Mouse (Mus musculus) kidney, embryonic 14.5 days (tissue): ENCODE results near the gene Mbtd1. TPM values are rescaled to one million over a fixed set of nuclear protein-coding genes. Genes with fewer than 3 reads are reported as not detected.

Experiments used
- ATAC-seq: fragments of 200-750 bp; cut with Nextera tagmentation; 2 replicates; pipeline ENCODE4 v1.8.0; 2017; ENCODE audit warnings: moderate number of reproducible peaks, mild to moderate bottlenecking, moderate TSS enrichment, moderate library complexity; ENCODE audit not compliant: low FRiP score, low TSS enrichment
- H3K27ac ChIP-seq: fragments of 300-500 bp; sonication (generic); 2 replicates; pipeline ENCODE4 v1.5.1; 2014; ENCODE audit warnings: low read depth, mild to moderate bottlenecking, low read length, moderate library complexity, mixed read lengths
- H3K27me3 ChIP-seq: fragments of 300-500 bp; sonication (generic); 2 replicates; pipeline ENCODE4 v1.6.1; 2014; ENCODE audit warnings: mild to moderate bottlenecking, low read length; ENCODE audit not compliant: control insufficient read depth, insufficient read depth
- H3K36me3 ChIP-seq: fragments of 300-500 bp; sonication (generic); 2 replicates; pipeline ENCODE4 v1.6.1; 2014; ENCODE audit warnings: low read length, mixed read lengths; ENCODE audit not compliant: control insufficient read depth, insufficient read depth
- H3K4me1 ChIP-seq: fragments of 300-500 bp; sonication (generic); 2 replicates; pipeline ENCODE4 v1.6.1; 2014; ENCODE audit warnings: low read length, mixed read lengths; ENCODE audit not compliant: control insufficient read depth, insufficient read depth
- H3K4me2 ChIP-seq: fragments of 300-500 bp; sonication (generic); replicated peaks from 2 replicates; pipeline ENCODE4 v1.6.1; 2014; ENCODE audit warnings: low read depth, mild to moderate bottlenecking, low read length
- H3K4me3 ChIP-seq: fragments of 300-500 bp; sonication (generic); 2 replicates; pipeline ENCODE4 v1.5.1; 2014; ENCODE audit warnings: mild to moderate bottlenecking, low read length
- H3K9ac ChIP-seq: fragments of 300-500 bp; sonication (generic); 2 replicates; pipeline ENCODE4 v1.6.1; 2014; ENCODE audit warnings: low read depth, mild to moderate bottlenecking, low read length, moderate library complexity
- H3K9me3 ChIP-seq: fragments of 300-500 bp; sonication (generic); 2 replicates; pipeline ENCODE4 v1.6.1; 2016; ENCODE audit warnings: low read length; ENCODE audit not compliant: control insufficient read depth
- WGBS: fragments of 180-500 bp; shearing (Covaris S2); extraction: QIAGEN DNeasy Blood & Tissue Kit; methylation state at CpG from one replicate; pipeline ENCODE4 v1.1.7; 2014; 5-methylcytosine and 5-hydroxymethylcytosine counted together
- polyA plus RNA-seq: library from polyadenylated mRNA; unstranded; fragments of >200 nt; fragmentation: Nextera tagmentation; extraction: Ambion mirVana; gene quantifications from 2 replicates; pipeline ENCODE4 v1.2.1, GENCODE M21; 2014

Mbtd1 gene
- polyA plus RNA-seq, 1 experiment from 2014 or later: 28.5 TPM

- H3K27ac ChIP-seq: no peak overlapping the region
- H3K9ac ChIP-seq: peak overlapping the region; percentile 94; the same call in 1 of the 2 replicates
- H3K27me3 ChIP-seq: no peaks in the 10 kb centered on the region
- ATAC-seq: no peak
- no peaks in the 10 kb centered on the region for H3K9me3 ChIP-seq
- 79% methylated on average over 4 of the region's 4 CpGs for WGBS
- peaks cover 27% of the 10 kb centered on the region for H3K36me3 ChIP-seq
- peak overlapping the region; percentile 47 for H3K4me2 ChIP-seq
- H3K4me1 ChIP-seq: peaks cover 17% of the 10 kb centered on the region
- H3K4me3 ChIP-seq: peak overlapping the region; percentile 99; the same call in 1 of the 2 replicates
Measured at GRCm38 (mm10) chr11:93884068-93884467, 1.6 kb upstream of the Mbtd1 start.

DNA sequence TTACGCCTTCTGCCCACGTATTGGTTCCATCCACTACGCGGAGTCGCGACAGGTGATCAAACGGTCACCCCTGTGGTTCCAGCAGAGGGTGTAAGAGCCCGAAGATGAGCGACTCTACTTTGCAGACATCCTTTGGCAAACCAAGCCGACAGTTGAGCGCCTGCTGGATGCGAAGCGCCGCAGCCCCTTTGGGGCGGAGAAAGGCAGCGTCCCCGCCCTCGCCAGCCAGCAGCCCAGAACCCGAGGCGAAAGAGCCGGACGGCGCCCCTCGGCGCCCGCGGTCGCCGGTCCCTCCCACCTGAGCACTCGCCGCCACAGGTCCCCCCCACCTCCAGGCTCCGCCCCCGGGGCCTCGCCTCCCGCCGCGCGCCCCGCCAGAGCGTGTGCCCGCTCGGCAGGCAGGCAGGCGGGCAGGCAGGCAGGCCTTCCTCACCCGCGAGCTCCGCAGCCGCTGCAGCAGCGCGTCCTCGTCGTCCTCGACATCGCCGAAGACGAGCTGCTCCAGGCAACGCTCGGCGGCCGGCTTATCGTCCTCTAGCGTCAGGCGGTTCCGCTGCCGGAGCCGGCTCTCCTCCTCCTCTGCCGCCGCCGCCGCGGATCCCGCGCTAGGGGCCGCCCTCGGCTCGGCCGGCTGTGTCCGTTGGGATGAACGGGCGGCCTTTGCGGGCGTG lies 616 bp upstream of the Mbtd1 start:
- Histone ChIP-seq H3K9ac (peak overlapping the region; percentile 94), H3K27ac (peak overlapping the region; percentile 87), H3K36me3 (peaks cover 18% of the 10 kb centered on the region), H3K4me2 (peak overlapping the region; percentile 47), H3K4me3 (peak overlapping the region; percentile 99), H3K27me3 (no peaks in the 10 kb centered on the region), H3K9me3 (no peaks in the 10 kb centered on the region), H3K4me1 (peaks cover 17% of the 10 kb centered on the region)
- WGBS: under 1% methylated on average over 66 of the region's 81 CpGs
- ATAC-seq: peak; percentile 65

DNA sequence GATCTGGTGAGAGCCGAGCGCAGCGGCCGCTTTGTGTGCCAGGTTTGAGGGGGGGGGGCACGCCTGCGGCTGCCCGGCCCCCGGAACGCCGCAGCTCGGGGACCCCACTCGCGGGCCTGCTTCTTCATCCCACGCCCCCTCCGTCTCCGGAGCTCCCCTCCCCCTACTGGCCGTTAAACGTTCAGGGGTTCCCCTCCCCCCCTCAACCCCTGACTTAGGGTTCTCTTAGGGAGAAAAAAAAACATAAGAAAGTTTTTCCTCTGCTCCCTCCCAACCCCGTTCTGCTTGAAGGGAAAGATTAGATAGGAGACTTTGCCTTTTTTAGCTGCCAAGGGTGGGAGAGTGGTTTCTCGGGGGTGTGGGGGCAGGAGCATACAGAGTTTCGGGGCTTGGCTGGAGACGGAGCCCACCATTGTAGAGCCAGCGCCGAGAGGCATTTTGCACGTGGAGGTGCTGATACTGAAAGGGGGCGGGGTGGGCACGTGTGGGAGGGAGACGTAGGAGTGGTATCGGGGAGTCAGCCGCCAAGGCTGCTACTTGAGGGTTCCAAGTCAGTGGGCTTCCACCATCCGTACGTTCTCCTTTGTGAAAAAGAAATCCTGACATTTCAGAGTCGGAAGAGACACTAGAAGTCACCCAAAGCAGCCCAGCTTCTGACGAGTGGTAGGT lies 893 bp downstream of the Mbtd1 start:
- no peak for ATAC-seq
- H3K9me3 ChIP-seq: no peaks in the 10 kb centered on the region
- peaks cover 17% of the 10 kb centered on the region for H3K4me1 ChIP-seq
- no peaks in the 10 kb centered on the region for H3K27me3 ChIP-seq
- H3K4me3 ChIP-seq: peak overlapping the region; percentile 99
- peak overlapping the region; percentile 87 for H3K27ac ChIP-seq
- H3K36me3 ChIP-seq: peaks cover 10% of the 10 kb centered on the region
- H3K4me2 ChIP-seq: peak overlapping the region; percentile 60
- WGBS: under 1% methylated on average over 32 of the region's 34 CpGs
- peak overlapping the region; percentile 94 for H3K9ac ChIP-seq

- peaks cover 8% of the 10 kb centered on the region for H3K36me3 ChIP-seq
- H3K9ac ChIP-seq: peak overlapping the region; percentile 94
- H3K4me3 ChIP-seq: peak overlapping the region; percentile 99
- peaks cover 17% of the 10 kb centered on the region for H3K4me1 ChIP-seq
- peak overlapping the region; percentile 60 for H3K4me2 ChIP-seq
- no peaks in the 10 kb centered on the region for H3K27me3 ChIP-seq
- 4% methylated on average over 4 of the region's 4 CpGs for WGBS
- no peak overlapping the region; the same call in 1 of the 2 replicates for H3K27ac ChIP-seq
- H3K9me3 ChIP-seq: no peaks in the 10 kb centered on the region
- no peak for ATAC-seq
Measured at GRCm38 (mm10) chr11:93887080-93887447, 1.4 kb downstream of the Mbtd1 start.

GRCm38 (mm10) chr11:93897732-93898131 lies 12.1 kb downstream of the Mbtd1 start:
- Histone ChIP-seq H3K27ac (no peak overlapping the region), H3K4me2 (no peak overlapping the region), H3K9ac (no peak overlapping the region), H3K27me3 (no peaks in the 10 kb centered on the region), H3K9me3 (no peaks in the 10 kb centered on the region), H3K4me3 (no peak overlapping the region), H3K36me3 (peaks cover 15% of the 10 kb centered on the region), H3K4me1 (no peaks in the 10 kb centered on the region)
- no peak for ATAC-seq
- WGBS: 81% methylated on average over 3 of the region's 3 CpGs

- Histone ChIP-seq H3K4me1 (no peaks in the 10 kb centered on the region), H3K9me3 (no peaks in the 10 kb centered on the region), H3K27ac (no peak overlapping the region), H3K4me3 (no peak overlapping the region), H3K4me2 (no peak overlapping the region), H3K9ac (no peak overlapping the region), H3K36me3 (peaks cover 65% of the 10 kb centered on the region), H3K27me3 (no peaks in the 10 kb centered on the region)
- WGBS: 92% methylated on average over 4 of the region's 4 CpGs
- no peak for ATAC-seq
Measured at GRCm38 (mm10) chr11:93906834-93907233, 21.2 kb downstream of the Mbtd1 start.

DNA sequence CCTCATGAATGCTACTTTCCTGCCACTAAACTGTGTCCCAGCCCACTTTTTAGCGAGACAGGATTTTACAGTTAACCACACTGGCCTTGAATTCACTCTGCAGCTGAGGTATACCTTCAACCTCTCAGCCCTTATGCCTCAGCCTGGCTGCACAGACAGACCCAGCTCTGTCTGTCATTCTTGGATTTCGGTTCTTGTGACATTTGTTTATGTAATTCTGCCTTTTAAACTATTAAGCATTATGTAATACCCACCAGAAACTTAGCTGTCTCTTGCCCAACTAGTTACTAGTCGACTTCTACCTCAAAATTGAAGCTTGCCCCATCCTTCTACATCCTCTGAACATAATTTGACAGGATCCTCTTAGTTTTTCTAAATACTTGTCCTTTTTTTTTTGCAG lies 22.2 kb downstream of the Mbtd1 start:
- no peak for ATAC-seq
- Histone ChIP-seq H3K9ac (no peak overlapping the region), H3K36me3 (peaks cover 73% of the 10 kb centered on the region), H3K9me3 (no peaks in the 10 kb centered on the region), H3K4me2 (no peak overlapping the region), H3K27me3 (no peaks in the 10 kb centered on the region), H3K27ac (no peak overlapping the region), H3K4me1 (no peaks in the 10 kb centered on the region), H3K4me3 (no peak overlapping the region)
- 89% methylated on average over 3 of the region's 3 CpGs for WGBS

DNA sequence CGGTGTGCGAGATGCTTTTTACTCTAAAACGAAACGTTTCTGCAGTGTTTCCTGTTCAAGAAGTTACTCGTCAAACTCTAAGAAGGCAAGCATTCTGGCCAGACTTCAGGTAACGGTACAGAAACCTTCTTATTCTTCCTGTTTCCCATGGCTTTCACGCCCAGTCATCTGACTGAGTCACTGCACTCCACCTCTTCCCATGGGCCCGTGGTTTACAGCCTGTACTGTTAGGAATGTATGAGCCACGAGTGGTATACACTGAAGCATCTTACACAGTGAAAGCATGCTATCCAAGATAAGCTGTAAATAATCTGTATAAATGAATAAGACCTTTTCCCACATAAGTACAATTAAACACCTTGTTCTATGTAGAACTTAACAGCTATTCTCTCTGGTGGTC lies 23.2 kb downstream of the Mbtd1 start:
- no peaks in the 10 kb centered on the region for H3K27me3 ChIP-seq
- WGBS: 90% methylated on average over 9 of the region's 9 CpGs
- H3K4me1 ChIP-seq: no peaks in the 10 kb centered on the region
- H3K9ac ChIP-seq: no peak overlapping the region
- no peak overlapping the region for H3K4me3 ChIP-seq
- H3K4me2 ChIP-seq: no peak overlapping the region
- H3K36me3 ChIP-seq: peaks cover 79% of the 10 kb centered on the region
- no peak overlapping the region for H3K27ac ChIP-seq
- H3K9me3 ChIP-seq: no peaks in the 10 kb centered on the region
- ATAC-seq: no peak

DNA sequence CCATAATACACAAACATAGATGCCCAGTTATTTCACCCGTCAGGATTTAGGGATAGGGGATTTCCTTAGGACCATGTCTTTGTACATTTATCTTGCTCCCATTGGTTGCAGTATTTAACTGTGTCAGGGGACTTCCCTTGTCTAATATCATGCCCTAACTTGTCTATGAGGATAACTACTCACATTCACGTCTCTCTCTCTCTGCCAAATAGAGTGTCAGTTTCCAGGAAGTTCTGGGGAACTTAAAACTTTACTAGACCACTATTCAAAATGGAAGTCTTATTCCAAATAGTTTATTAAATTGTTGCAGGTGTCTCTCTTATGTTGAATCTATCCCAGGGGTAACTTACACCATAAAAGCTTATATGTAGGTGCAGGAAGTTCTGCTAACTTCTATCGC lies 26.0 kb downstream of the Mbtd1 start:
- no peaks in the 10 kb centered on the region for H3K27me3 ChIP-seq
- H3K4me3 ChIP-seq: no peak overlapping the region
- peaks cover 79% of the 10 kb centered on the region for H3K36me3 ChIP-seq
- H3K9me3 ChIP-seq: no peaks in the 10 kb centered on the region
- 88% methylated on average over 3 of the region's 3 CpGs for WGBS
- ATAC-seq: no peak
- no peak overlapping the region for H3K9ac ChIP-seq
- no peak overlapping the region for H3K4me2 ChIP-seq
- H3K4me1 ChIP-seq: no peaks in the 10 kb centered on the region
- no peak overlapping the region for H3K27ac ChIP-seq
